Mouse (Mus musculus) neural tube, postnatal 0 days (tissue): Measurements from ENCODE around the gene 1700017B05Rik. TPM values are rescaled to one million over a fixed set of nuclear protein-coding genes. Genes with fewer than 3 reads are reported as not detected.

Experiments
- polyA plus RNA-seq: library from polyadenylated mRNA; unstranded; fragments of >200 nt; fragmentation: Nextera tagmentation; extraction: Ambion mirVana; gene quantifications from 2 replicates; pipeline ENCODE4 v1.2.1, GENCODE M21; 2015

1700017B05Rik gene
- 5.3 and 6.6 TPM in 2 replicates for polyA plus RNA-seq

DNA sequence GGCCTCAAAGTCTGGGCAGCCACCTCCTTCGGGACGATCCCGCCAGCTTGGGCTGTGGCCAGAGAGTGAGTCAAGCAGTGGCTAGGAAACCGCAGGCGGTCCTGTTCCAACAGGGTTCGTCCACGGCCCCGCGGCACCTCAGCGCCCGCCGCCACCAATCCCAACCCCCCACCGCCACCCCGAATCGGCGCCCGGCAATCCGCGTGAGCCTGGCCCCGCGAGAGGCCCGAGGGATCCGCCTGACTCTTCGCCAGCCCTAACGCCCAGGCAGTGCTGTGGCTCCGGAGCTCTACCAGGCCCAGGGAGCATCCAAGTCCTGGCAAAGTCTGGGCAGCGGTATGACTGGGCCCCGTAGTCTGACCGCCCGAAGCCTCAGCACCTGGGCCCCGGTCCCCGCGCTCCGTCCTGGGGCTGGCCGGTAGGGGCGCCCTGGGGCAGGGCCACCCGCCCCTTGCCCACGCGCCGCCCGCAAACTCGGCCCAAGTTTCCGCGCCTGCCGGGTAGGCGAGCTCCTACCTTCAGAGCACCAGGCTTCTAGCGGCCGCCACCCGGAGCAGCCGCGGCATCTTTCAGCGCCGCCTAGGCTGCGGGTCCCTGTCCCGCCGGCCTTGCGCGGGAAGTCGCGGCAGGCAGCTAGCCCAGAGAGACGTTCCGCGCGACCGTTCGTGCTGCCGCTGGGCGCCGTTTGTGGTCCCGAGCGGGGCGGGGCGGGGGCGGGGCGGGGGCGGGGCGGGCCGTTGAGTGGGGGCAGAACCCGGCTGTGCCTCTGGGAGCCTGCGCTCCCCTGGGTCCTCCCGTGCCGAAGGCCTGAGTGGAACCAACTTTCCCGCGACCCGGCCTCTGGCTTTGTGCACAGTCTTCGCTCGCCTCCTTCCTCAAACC, at the start of gene 1700017B05Rik:
Gene 1700017B05Rik, minus strand, starts transcription at position 700 of the 882 bp plus-strand sequence.

DNA sequence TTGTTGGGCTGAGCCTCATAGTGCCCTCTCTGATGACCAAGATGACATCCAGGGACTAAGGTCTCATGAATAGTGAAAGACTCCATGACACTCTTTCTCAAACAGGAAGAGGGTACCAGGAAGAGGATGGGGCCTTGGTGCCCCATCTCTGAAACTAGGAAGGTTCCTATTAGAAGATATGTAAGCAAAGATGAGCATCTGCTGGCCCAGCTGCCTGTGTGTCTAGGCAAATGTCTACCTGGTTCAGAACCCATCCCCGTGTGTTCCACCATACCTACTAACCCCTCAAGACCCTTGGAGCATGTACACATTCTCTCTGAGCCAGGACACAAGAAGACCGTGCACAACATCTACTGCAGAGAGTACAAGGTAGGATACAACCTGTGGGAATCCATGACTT, 26.2 kb downstream of the 1700017B05Rik start, which contains the start of gene Trcg1:
Gene Trcg1, plus strand, starts transcription at position 301 of the 400 bp plus-strand sequence.

Other genes starting within 250 kb of the 1700017B05Rik start
- 12.5 and 12.6 TPM in 2 replicates for gene Sin3a, start 190.6 kb downstream of the 1700017B05Rik start, polyA plus RNA-seq
- 64.4 and 70.1 TPM in 2 replicates for gene Man2c1, start 131.9 kb downstream of the 1700017B05Rik start, polyA plus RNA-seq
- 6.8 and 7.1 TPM in 2 replicates for gene Neil1, start 114.3 kb downstream of the 1700017B05Rik start, polyA plus RNA-seq
- gene Commd4, start 104.3 kb downstream of the 1700017B05Rik start, polyA plus RNA-seq = 159 and 169 TPM in 2 replicates
- not detected in 2 replicates for gene Trcg1, start 26.1 kb downstream of the 1700017B05Rik start, polyA plus RNA-seq
- 15.5 and 18.3 TPM in 2 replicates for gene Ppcdc, start 177.5 kb upstream of the 1700017B05Rik start, polyA plus RNA-seq
- 100 and 108 TPM in 2 replicates for gene Scamp5, start 205.4 kb upstream of the 1700017B05Rik start, polyA plus RNA-seq
- 22.8 and 26.6 TPM in 2 replicates for gene Rpp25, start 241.4 kb upstream of the 1700017B05Rik start, polyA plus RNA-seq